Mouse (Mus musculus) cortical plate, adult 2 months (tissue): ENCODE results near the gene Rpl37. TPM values are rescaled to one million over a fixed set of nuclear protein-coding genes. Genes with fewer than 3 reads are reported as not detected.
"Not testable (repeated sequence)": the region's sequence is repeated elsewhere in the genome, so short reads cannot be mapped to it uniquely, and the experiment has no call there.

Source experiments
- H3K27ac ChIP-seq: fragments of 200-500 bp; 2 replicates; pipeline ENCODE4 v1.5.1; 2012; ENCODE audit warnings: low read length, control low read depth, inconsistent platforms; ENCODE audit not compliant: insufficient read depth
- H3K4me1 ChIP-seq: fragments of 200-500 bp; 2 replicates; pipeline ENCODE4 v1.6.1; 2011; ENCODE audit warnings: low read length; ENCODE audit not compliant: control insufficient read depth, insufficient read depth
- H3K4me3 ChIP-seq: fragments of 200-500 bp; 2 replicates; pipeline ENCODE4 v1.5.1; 2011; ENCODE audit warnings: mild to moderate bottlenecking, low read length, control low read depth; ENCODE audit not compliant: insufficient read depth
- CTCF ChIP-seq: fragments of 200-500 bp; IDR thresholded peaks from 2 replicates; pipeline ENCODE4 v1.5.1; 2011; ENCODE audit warnings: mild to moderate bottlenecking, control low read depth, low read length; ENCODE audit not compliant: insufficient read depth; ENCODE audit errors: extremely low read depth
- POLR2A ChIP-seq: fragments of 200-500 bp; IDR thresholded peaks from 2 replicates; pipeline ENCODE4 v1.6.1; 2011; ENCODE audit warnings: mild to moderate bottlenecking, low read length, control low read depth; ENCODE audit not compliant: insufficient read depth; ENCODE audit errors: extremely low read depth
- polyA plus RNA-seq: library from polyadenylated mRNA; depleted of rRNA; stranded (reverse); fragments of >200 nt; gene quantifications from 2 replicates; pipeline ENCODE4 v1.2.3, GENCODE M21; 2012

Gene Rpl37
- polyA plus RNA-seq, 1 experiment, result 1,229 TPM

DNA sequence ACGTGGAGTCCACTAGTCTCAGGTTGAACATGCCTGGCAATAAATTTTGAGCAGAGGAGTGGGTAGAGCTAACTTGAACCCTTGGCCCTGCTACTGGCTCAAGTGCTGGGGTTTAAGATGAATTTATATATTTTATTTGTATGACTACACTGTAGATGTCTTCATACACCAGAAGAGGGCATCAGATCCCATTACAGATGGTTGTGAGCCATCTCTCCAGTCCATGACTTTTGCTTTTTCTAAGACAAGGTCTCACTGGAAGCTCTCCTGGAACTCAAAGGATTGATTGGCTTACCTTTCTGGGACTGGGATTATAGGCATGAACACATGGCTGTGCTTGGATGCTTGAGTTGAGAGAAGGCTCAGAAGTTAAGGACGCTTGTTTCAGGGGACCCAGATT, 3.3 kb downstream of the Rpl37 start:
- Histone ChIP-seq H3K27ac (no peak overlapping the region), H3K4me3 (no peak overlapping the region)
- TF ChIP-seq POLR2A (no peak), CTCF (no peak)

DNA sequence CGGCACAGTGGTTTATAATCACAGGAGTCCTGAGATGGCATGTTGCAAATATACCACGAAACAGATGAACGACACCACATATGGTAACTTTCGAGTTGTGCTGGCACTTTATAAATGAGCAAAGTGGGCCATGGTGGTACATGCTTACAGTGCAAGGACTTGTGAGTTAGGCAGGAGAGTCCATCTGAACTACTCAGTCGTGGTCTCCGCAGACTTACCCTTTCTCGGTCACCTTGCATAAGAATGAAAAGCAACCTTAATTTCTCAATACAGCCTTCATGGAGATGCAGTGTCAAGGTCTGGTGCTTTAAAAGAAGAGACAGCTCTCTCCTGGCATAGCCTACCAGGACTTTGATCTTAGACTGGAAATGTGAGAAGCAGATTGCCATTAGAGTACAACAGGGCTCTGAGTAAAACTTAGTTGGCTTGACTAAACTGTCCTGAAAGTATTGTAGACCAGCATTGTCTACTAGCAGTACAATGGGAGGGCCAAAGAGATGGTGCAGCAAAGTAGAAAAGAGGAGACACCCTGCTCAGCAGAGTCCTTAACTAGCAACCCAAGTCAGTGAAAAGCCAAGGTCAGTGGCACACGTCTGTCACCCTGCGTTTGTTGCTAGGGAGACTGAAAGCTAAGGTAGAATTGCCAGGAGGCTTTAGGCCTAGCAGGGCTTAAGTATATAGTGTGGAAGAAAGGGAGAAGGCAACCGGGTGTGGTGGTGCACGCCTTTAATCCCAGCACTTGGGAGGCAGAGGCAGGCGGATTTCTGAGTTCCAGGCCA, 5.3 kb downstream of the Rpl37 start:
- H3K27ac ChIP-seq, result no peak overlapping the region
- TF ChIP-seq POLR2A (no peak), CTCF (no peak)
- peaks cover 3% of the 10 kb centered on the region for H3K4me1 ChIP-seq
- H3K4me3 ChIP-seq, result no peak overlapping the region

More for the DNA sequence above, 3.3 kb downstream of the Rpl37 start:
- H3K4me1 ChIP-seq, result peaks cover 3% of the 10 kb centered on the region

DNA sequence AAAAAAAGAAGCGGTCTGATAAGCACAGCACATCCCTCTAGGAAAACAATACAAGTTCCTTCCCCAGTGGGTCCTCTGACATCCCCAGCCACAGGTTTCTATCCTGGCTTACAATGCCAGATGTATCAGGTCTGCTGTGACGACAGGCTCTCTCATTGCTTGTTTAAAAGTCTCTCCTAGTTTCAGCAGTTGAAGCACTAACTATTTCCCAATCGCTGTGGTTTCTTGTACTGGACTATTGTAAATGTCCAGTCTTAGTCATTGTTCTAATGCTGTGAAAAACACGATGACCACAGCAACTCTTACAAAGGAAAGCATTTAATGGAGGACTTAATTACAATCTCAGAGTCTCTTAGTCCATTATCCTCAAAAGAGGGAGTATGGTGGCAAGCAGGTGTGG, 10.0 kb downstream of the Rpl37 start:
- TF ChIP-seq CTCF (no peak), POLR2A (no peak)
- H3K27ac ChIP-seq, result no peak overlapping the region
- no peaks in the 10 kb centered on the region for H3K4me1 ChIP-seq
- no peak overlapping the region for H3K4me3 ChIP-seq

DNA sequence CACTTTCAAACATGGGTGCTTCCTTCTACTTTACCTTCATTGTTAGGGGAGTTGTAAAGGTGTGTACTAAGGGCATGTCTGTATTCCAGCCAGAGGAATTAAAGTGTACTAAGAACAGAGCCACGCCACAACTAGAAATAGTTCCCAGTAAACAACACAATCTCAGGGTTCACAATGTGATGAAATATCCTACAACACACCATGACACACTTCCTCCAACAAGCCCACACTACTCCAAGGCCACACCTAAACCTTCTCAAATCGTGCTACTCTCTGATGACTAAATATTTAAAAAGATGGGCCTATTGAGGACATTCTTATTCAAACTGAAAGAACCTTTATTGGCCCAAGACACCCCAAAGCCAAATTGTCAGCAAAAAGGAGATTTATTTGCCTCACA, 11.0 kb downstream of the Rpl37 start:
- no peaks in the 10 kb centered on the region for H3K4me1 ChIP-seq
- no peak for TF ChIP-seq POLR2A
- no peak for TF ChIP-seq CTCF
- H3K4me3 ChIP-seq, result no peak overlapping the region
- H3K27ac ChIP-seq, result no peak overlapping the region

DNA sequence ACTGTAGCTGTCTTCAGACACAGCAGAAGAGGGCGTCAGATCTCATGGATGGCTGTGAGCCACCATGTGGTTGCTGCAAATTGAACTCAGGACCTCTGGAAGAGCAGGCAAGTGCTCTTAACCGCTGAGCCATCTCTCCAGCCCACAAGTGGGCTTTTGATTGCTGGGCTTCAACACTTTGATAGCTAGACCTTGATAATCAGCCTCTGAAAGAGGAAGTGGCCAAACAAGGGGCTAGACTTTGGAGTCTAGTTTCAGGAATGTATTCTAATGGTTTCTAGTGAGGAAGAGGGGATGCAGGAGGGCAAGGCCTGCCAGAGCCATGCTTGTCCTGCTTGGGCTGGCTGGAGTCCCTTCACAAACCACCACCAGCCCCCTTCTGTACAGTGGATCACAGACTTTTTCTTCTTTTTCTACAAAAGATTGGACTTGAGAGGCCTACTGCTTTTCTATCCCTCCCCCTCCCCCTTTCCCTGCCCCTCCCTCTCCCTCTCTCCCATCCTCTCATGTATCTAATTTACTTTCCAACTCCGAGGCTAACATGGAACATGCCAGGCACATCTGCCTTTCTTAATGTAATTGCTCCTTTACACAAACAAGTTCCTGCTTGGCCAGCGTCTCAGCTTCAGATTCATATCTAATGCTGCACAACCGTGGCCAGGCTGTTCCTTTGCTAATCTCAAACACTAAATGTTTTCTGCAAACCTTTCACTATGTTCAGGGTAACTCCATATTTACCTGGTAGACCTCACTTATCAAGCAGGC, 11.9 kb downstream of the Rpl37 start:
- Histone ChIP-seq H3K4me1 (no peaks in the 10 kb centered on the region), H3K27ac (no peak overlapping the region), H3K4me3 (no peak overlapping the region)
- TF ChIP-seq CTCF (no peak), POLR2A (no peak)

DNA sequence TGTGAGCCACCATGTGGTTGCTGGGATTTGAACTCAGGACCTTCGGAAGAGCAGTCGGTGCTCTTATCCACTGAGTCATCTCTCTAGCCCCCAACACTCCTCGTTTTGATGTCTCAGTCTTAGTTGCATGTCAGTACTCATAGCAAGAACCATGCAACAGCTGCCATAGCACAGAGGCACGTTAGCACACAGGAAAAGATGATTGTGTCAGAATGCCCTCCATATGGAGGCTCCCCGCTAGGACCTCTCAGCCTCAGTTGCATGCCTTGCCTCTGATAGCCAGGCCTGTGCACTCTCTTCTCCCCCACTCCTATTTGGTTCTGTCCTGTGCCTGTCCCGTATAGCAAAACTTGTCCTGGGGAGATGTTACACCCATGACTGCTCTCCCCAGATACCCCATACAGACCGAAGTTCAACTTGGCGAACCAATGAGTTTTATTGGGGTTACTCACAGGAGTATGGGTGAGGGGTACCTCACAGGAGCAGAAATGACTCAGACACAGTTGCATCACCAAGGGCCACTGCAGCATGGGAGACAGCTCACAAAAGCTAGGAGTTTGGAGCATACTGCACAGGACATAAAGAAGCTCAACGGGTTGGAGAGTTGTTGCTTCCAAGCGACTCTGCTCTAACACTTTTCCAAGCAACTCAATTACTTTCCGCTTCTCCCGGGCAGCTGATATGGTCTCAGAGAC, 12.8 kb downstream of the Rpl37 start:
- Histone ChIP-seq H3K4me1 (no peaks in the 10 kb centered on the region), H3K27ac (no peak overlapping the region), H3K4me3 (no peak overlapping the region)
- TF ChIP-seq CTCF, result no peak
- TF ChIP-seq POLR2A, result no peak

DNA sequence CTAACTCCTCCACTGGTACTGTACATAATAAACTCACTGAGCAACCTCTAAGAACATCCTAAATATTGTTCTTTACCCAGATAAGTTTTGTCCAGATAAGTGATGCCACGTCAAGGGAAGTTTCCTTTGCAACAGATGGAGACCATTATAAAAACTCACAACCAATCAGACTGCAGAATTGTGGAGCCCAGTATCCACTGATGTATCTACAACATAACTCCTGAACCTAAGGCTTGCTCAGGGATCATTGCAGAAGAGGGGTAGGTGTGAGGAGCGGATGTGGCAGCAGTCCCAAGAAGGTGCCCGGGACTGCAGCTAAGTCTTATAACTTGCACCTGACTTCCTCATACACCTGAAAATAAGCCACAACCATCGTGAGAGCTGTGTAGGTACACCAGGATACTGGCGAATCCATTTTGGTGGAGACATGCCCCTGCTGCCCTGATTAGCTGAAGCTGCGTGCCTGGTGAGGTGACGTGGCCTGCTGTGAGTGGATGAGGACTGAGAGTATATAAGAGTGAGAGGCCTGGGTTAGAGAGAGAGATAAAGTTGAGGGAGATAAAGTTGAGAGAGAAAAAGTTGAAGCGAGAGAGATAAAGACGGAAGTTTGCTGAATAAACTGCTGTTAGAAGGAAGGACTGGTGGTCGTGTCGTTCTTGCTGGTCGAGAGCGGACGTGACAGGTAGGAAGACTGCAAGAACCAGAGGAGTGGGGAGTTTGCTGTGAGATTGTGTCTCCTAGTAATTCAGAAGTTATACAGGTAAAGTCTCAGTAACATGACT, 14.6 kb downstream of the Rpl37 start:
- not testable (repeated sequence) for H3K4me3 ChIP-seq, H3K27ac ChIP-seq, H3K4me1 ChIP-seq

DNA sequence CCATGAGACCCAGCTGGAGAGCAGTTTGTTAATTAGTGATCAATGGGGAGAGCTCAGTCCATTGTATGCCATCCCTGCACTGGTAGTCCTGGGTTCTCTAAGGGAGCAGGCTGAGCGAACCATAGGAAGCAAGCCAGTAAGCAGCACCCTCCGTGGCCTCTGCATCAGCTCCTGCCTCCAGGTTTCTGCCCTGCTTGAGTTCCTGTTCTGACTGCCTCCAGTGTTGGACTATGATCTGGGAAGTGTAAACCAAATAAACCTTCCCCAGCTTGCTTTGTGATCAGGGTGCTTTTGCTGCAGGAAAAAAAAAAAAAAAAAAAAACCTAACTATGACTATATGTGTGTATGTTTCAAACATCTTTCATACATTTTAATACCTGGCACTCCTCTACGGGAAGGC, 16.9 kb downstream of the Rpl37 start:
- TF ChIP-seq CTCF, result no peak
- TF ChIP-seq POLR2A, result no peak
- H3K4me3 ChIP-seq, result no peak overlapping the region
- H3K27ac ChIP-seq, result no peak overlapping the region
- H3K4me1 ChIP-seq, result no peaks in the 10 kb centered on the region

DNA sequence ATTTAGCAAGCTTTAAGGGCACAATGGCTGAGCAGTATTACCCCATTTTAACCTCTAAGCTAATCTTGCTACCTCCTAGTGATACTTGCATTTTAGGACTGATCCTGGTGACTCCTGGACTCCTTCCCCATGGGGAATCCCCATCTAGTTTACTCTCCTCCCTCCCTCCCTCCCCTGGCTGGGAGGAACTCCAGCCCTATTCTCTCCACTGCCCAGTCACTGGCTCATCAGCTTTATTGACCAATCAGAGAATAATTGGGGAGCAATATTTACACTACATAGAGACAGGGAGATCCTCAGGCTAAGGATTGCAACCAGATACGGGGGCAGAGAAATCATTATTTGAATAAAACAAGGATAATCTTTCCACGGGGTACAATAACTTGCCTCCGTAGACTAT, 17.7 kb downstream of the Rpl37 start:
- Histone ChIP-seq H3K4me1 (no peaks in the 10 kb centered on the region), H3K27ac (no peak overlapping the region), H3K4me3 (no peak overlapping the region)
- TF ChIP-seq CTCF, result no peak
- TF ChIP-seq POLR2A, result no peak
